Mouse (Mus musculus) cerebellum, adult 2 months (tissue): ENCODE measurements around the gene Timm23. TPM values are rescaled to one million over a fixed set of nuclear protein-coding genes. Genes with fewer than 3 reads are reported as not detected.
"Not testable (repeated sequence)": the region's sequence is repeated elsewhere in the genome, so short reads cannot be mapped to it uniquely, and the experiment has no call there.

ENCODE experiments used
- DNase-seq, 2 experiments: peaks; one replicate each; pipeline ENCODE4 v3.0.0; 2021
- H3K27ac ChIP-seq: fragments of 200-500 bp; 2 replicates; pipeline ENCODE4 v1.5.1; 2012; ENCODE audit warnings: low read length, control low read depth, inconsistent platforms; ENCODE audit not compliant: insufficient read depth
- H3K27me3 ChIP-seq: fragments of 200-500 bp; 2 replicates; pipeline ENCODE4 v1.6.1; 2012; ENCODE audit warnings: inconsistent platforms, mild to moderate bottlenecking, low read length, moderate library complexity; ENCODE audit not compliant: control insufficient read depth, insufficient read depth
- H3K4me1 ChIP-seq: fragments of 200-500 bp; 2 replicates; pipeline ENCODE4 v1.6.1; 2011; ENCODE audit warnings: low read length; ENCODE audit not compliant: control insufficient read depth, insufficient read depth
- H3K4me3 ChIP-seq: fragments of 200-500 bp; replicated peaks from 2 replicates; pipeline ENCODE3; 2011; ENCODE audit warnings: mild to moderate bottlenecking, low read depth, low read length, control low read depth; ENCODE audit not compliant: insufficient read depth
- CTCF ChIP-seq: fragments of 200-500 bp; IDR thresholded peaks from 2 replicates; pipeline ENCODE4 v1.5.1; 2011; ENCODE audit warnings: low read depth, mild to moderate bottlenecking, control low read depth, low read length, moderate library complexity, borderline replicate concordance; ENCODE audit not compliant: insufficient read depth
- POLR2A ChIP-seq: fragments of 200-500 bp; IDR thresholded peaks from 2 replicates; pipeline ENCODE4 v1.6.1; 2011; ENCODE audit warnings: low read length, control low read depth, borderline replicate concordance; ENCODE audit not compliant: insufficient read depth
- WGBS: fragments of 180-500 bp; shearing (Covaris S2); methylation state at CpG from one replicate; pipeline ENCODE4 v1.1.7; 2018; 5-methylcytosine and 5-hydroxymethylcytosine counted together
- polyA plus RNA-seq: library from polyadenylated mRNA; depleted of rRNA; stranded (reverse); fragments of >200 nt; gene quantifications from 2 replicates; pipeline ENCODE4 v1.2.3, GENCODE M21; 2012

Timm23 gene
- polyA plus RNA-seq, 1 experiment = 182 TPM

GRCm38 (mm10) chr14:32192437-32192836 lies 9.3 kb downstream of the Timm23 start:
- 20% methylated on average over 3 of the region's 3 CpGs for WGBS

GRCm38 (mm10) chr14:32191926-32192325 lies 9.8 kb downstream of the Timm23 start:
- Histone ChIP-seq H3K27me3 (no peaks in the 10 kb centered on the region), H3K27ac (no peak overlapping the region), H3K4me1 (no peaks in the 10 kb centered on the region), H3K4me3 (no peak overlapping the region)
- DNase-seq = no peak
- WGBS = 94% methylated on average over 5 of the region's 5 CpGs
- no peak for TF ChIP-seq POLR2A
- no peak for TF ChIP-seq CTCF

More at GRCm38 (mm10) chr14:32192437-32192836, 9.3 kb downstream of the Timm23 start:
- Histone ChIP-seq H3K27ac (no peak overlapping the region), H3K4me1 (no peaks in the 10 kb centered on the region), H3K4me3 (no peak overlapping the region), H3K27me3 (no peaks in the 10 kb centered on the region)
- peak; percentile 47 to 67 for DNase-seq
- TF ChIP-seq CTCF (peak; percentile 76), POLR2A (no peak)

- DNase-seq = no peak
- Histone ChIP-seq H3K27ac (no peak overlapping the region), H3K4me3 (no peak overlapping the region), H3K27me3 (no peaks in the 10 kb centered on the region), H3K4me1 (no peaks in the 10 kb centered on the region)
- 89% methylated on average over 6 of the region's 6 CpGs for WGBS
- no peak for TF ChIP-seq POLR2A
Measured at GRCm38 (mm10) chr14:32190627-32191391, 10.9 kb downstream of the Timm23 start.

GRCm38 (mm10) chr14:32183846-32184245 lies 17.9 kb downstream of the Timm23 start:
- WGBS = 95% methylated on average over 4 of the region's 4 CpGs
- no peak for DNase-seq

GRCm38 (mm10) chr14:32180861-32181260 lies 20.8 kb downstream of the Timm23 start:
- no peaks in the 10 kb centered on the region for H3K27me3 ChIP-seq
- 86% methylated on average over 6 of the region's 6 CpGs for WGBS
- no peak overlapping the region for H3K4me3 ChIP-seq
- TF ChIP-seq POLR2A = no peak
- no peak for TF ChIP-seq CTCF
- no peaks in the 10 kb centered on the region for H3K4me1 ChIP-seq
- no peak overlapping the region for H3K27ac ChIP-seq
- no peak for DNase-seq

More at GRCm38 (mm10) chr14:32183846-32184245, 17.9 kb downstream of the Timm23 start:
- TF ChIP-seq POLR2A = no peak
- TF ChIP-seq CTCF = no peak
- H3K4me1 ChIP-seq = no peaks in the 10 kb centered on the region
- H3K27me3 ChIP-seq = no peaks in the 10 kb centered on the region
- H3K4me3 ChIP-seq = no peak overlapping the region
- no peak overlapping the region for H3K27ac ChIP-seq

- Histone ChIP-seq H3K4me3 (no peak overlapping the region), H3K4me1 (no peaks in the 10 kb centered on the region), H3K27ac (no peak overlapping the region), H3K27me3 (no peaks in the 10 kb centered on the region)
- DNase-seq = no peak
- 93% methylated on average over 10 of the region's 10 CpGs for WGBS
- no peak for TF ChIP-seq CTCF
- no peak for TF ChIP-seq POLR2A
Measured at GRCm38 (mm10) chr14:32179393-32180195, 22.1 kb downstream of the Timm23 start.

- WGBS = 78% methylated on average over 5 of the region's 5 CpGs
Measured at GRCm38 (mm10) chr14:32176590-32176989, 25.1 kb downstream of the Timm23 start.

GRCm38 (mm10) chr14:32175310-32175709 lies 26.4 kb downstream of the Timm23 start:
- no peak for DNase-seq
- Histone ChIP-seq H3K4me1 (no peaks in the 10 kb centered on the region), H3K27me3 (no peaks in the 10 kb centered on the region), H3K27ac (no peak overlapping the region), H3K4me3 (no peak overlapping the region)
- TF ChIP-seq CTCF (no peak), POLR2A (no peak)
- WGBS = 90% methylated on average over 2 of the region's 2 CpGs

More at GRCm38 (mm10) chr14:32176590-32176989, 25.1 kb downstream of the Timm23 start:
- not testable (repeated sequence) for H3K27me3 ChIP-seq, H3K27ac ChIP-seq, H3K4me1 ChIP-seq, DNase-seq, H3K4me3 ChIP-seq
